Comparison of ENCODE assay signal across 7 mouse cellular contexts in genomic region chrX:41911390-41912060, GRCm38 (mm10). TPM values are rescaled to one million over a fixed set of nuclear protein-coding genes. Genes with fewer than 3 reads are reported as not detected.
A peak's percentile ranks its signal among the peaks of the same experiment; 100 is the strongest.
DNase-seq lines count a peak whose midpoint lies in the region; ATAC-seq and TF ChIP-seq lines count a peak whose summit lies in the region.

No protein-coding gene starts in this region.

- peaks cover 2% of the 10 kb centered on the region; the same call in 1 of the 2 replicates for H3K79me2 ChIP-seq in heart, adult 2 months (replicated peaks; ENCODE audit: control insufficient read depth, insufficient read depth, low read length)

- peak overlapping the region; percentile 68 for H3K9ac ChIP-seq in embryonic facial prominence, embryonic 12.5 days
- peak overlapping the region; percentile 97 for H3K9ac ChIP-seq in heart, adult 2 months (ENCODE audit: low read depth, low read length)
- H3K9ac ChIP-seq in limb, embryonic 13.5 days = peak overlapping the region; percentile 76
- H3K9ac ChIP-seq in midbrain, embryonic 16.5 days (ENCODE audit: low read depth, low read length) = peak overlapping the region; percentile 71

- peak; percentile 82 for ATAC-seq in embryonic facial prominence, embryonic 12.5 days (ENCODE audit: insufficient number of reproducible peaks, insufficient read depth, low FRiP score, low TSS enrichment)
- ATAC-seq in limb, embryonic 13.5 days (ENCODE audit: low FRiP score, low read depth) = peak; percentile 96
- peak; percentile 98 for ATAC-seq in midbrain, embryonic 16.5 days

- no peak for TF ChIP-seq CTCF in heart, adult 2 months (IDR thresholded peaks at IDR 0.05)

- no peaks in the 10 kb centered on the region for H3K27me3 ChIP-seq in embryonic facial prominence, embryonic 12.5 days
- no peaks in the 10 kb centered on the region for H3K27me3 ChIP-seq in heart, adult 2 months (ENCODE audit: control insufficient read depth, insufficient read depth, low read length)
- no peaks in the 10 kb centered on the region for H3K27me3 ChIP-seq in limb, embryonic 13.5 days
- H3K27me3 ChIP-seq in midbrain, embryonic 16.5 days (ENCODE audit: control insufficient read depth, insufficient read depth, low read depth, low read length) = no peaks in the 10 kb centered on the region

- TF ChIP-seq EP300 in heart, adult 2 months (IDR thresholded peaks at IDR 0.05; ENCODE audit: insufficient read depth, low read depth, low read length) = 0 out of 2 replicates have a peak, but pooled peaks have one; percentile 8

- intact Hi-C loops in heart, adult 2 months (cut with DNase I) = no loop called here

- peak; percentile 86 for DNase-seq in adrenal gland, postnatal 25 days
- peak; percentile 90 to 92 for DNase-seq in heart, adult 2 months
- DNase-seq in kidney, adult 8-10 months = peak; percentile 89
- DNase-seq in spleen, postnatal 10 days (ENCODE audit: low spot score in 2 of 2) = peak; percentile 74 to 91

- H3K9me3 ChIP-seq in embryonic facial prominence, embryonic 12.5 days = no peaks in the 10 kb centered on the region
- no peaks in the 10 kb centered on the region for H3K9me3 ChIP-seq in limb, embryonic 13.5 days
- H3K9me3 ChIP-seq in midbrain, embryonic 16.5 days (replicated peaks; ENCODE audit: control insufficient read depth, low read length, poor library complexity, severe bottlenecking) = no peaks in the 10 kb centered on the region

- H3K27ac ChIP-seq in embryonic facial prominence, embryonic 12.5 days = peak overlapping the region; percentile 79
- peak overlapping the region; percentile 76 for H3K27ac ChIP-seq in heart, adult 2 months
- peak overlapping the region; percentile 87 for H3K27ac ChIP-seq in limb, embryonic 13.5 days
- H3K27ac ChIP-seq in midbrain, embryonic 16.5 days (ENCODE audit: low read length) = peak overlapping the region; percentile 83

- peak; percentile 84; the same call in 1 of the 2 replicates for TF ChIP-seq POLR2A in heart, adult 2 months (IDR thresholded peaks at IDR 0.05; ENCODE audit: insufficient read depth, low read depth, low read length)

- H3K36me3 ChIP-seq in embryonic facial prominence, embryonic 12.5 days = no peaks in the 10 kb centered on the region
- no peaks in the 10 kb centered on the region for H3K36me3 ChIP-seq in heart, adult 2 months (ENCODE audit: control insufficient read depth, insufficient read depth, low read length)
- no peaks in the 10 kb centered on the region for H3K36me3 ChIP-seq in limb, embryonic 13.5 days
- H3K36me3 ChIP-seq in midbrain, embryonic 16.5 days (ENCODE audit: control insufficient read depth, insufficient read depth, low read length) = no peaks in the 10 kb centered on the region

- no peaks in the 10 kb centered on the region for H3K4me1 ChIP-seq in embryonic facial prominence, embryonic 12.5 days
- H3K4me1 ChIP-seq in heart, adult 2 months (ENCODE audit: control insufficient read depth, insufficient read depth, low read length) = peaks cover 2% of the 10 kb centered on the region; the same call in 1 of the 2 replicates
- peaks cover 8% of the 10 kb centered on the region for H3K4me1 ChIP-seq in limb, embryonic 13.5 days
- H3K4me1 ChIP-seq in midbrain, embryonic 16.5 days (ENCODE audit: control insufficient read depth, insufficient read depth, low read length) = peaks cover 9% of the 10 kb centered on the region

- 11% methylated on average over 51 of the region's 59 CpGs for WGBS in embryonic facial prominence, embryonic 12.5 days
- 17% methylated on average over 46 of the region's 59 CpGs for WGBS in heart, adult 2 months
- WGBS in limb, embryonic 13.5 days = 13% methylated on average over 53 of the region's 59 CpGs
- 15% methylated on average over 44 of the region's 59 CpGs for WGBS in midbrain, embryonic 16.5 days

- H3K4me3 ChIP-seq in embryonic facial prominence, embryonic 12.5 days = peak overlapping the region; percentile 61
- H3K4me3 ChIP-seq in heart, adult 2 months = peak overlapping the region; percentile 82
- H3K4me3 ChIP-seq in limb, embryonic 13.5 days = peak overlapping the region; percentile 64
- H3K4me3 ChIP-seq in midbrain, embryonic 16.5 days (ENCODE audit: low read depth, low read length) = peak overlapping the region; percentile 65

- H3K4me2 ChIP-seq in embryonic facial prominence, embryonic 12.5 days (replicated peaks) = peak overlapping the region; percentile 55
- peak overlapping the region; percentile 64 for H3K4me2 ChIP-seq in limb, embryonic 13.5 days (replicated peaks)
- peak overlapping the region; percentile 71 for H3K4me2 ChIP-seq in midbrain, embryonic 16.5 days (ENCODE audit: low read length)

RNA-seq across cellular contexts. Expression of gene Thoc2, which starts 8.9 kb away (rescaled TPM):
- 78.4 and 81.1 TPM in 2 replicates for total RNA-seq in adrenal gland, postnatal 25 days (2021)
- 93.8 and 100 TPM in 2 replicates for polyA plus RNA-seq in embryonic facial prominence, embryonic 12.5 days (2016; fragmentation: Nextera tagmentation; extraction: Ambion mirVana)
- 10 to 100 TPM; 25.3 to 29.5 TPM for total RNA-seq in heart, adult 2 months (2021)
- polyA plus RNA-seq in heart, adult 2 months (2012; rRNA removed) = 7.2 and 11.0 TPM in 2 replicates
- polyA plus RNA-seq in limb, embryonic 13.5 days (2015; fragmentation: Nextera tagmentation; extraction: Ambion mirVana) = 94.2 and 96.7 TPM in 2 replicates
- polyA plus RNA-seq in midbrain, embryonic 16.5 days (2015; fragmentation: Nextera tagmentation; extraction: Ambion mirVana) = 81.0 and 87.2 TPM in 2 replicates

Comparison
In these comparisons a context has a peak if more than half of its experiments do, and no peak if none do; other contexts are left out.
1. Peak in every context shown above with its lines: DNase-seq, ATAC-seq, H3K4me3 ChIP-seq and H3K27ac ChIP-seq.